Mouse (Mus musculus) retina, embryonic 14.5 days (tissue): ENCODE data around the gene Fbxo44.
A peak's percentile ranks its signal among the peaks of the same experiment; 100 is the strongest.
"Not testable (repeated sequence)": the region's sequence is repeated elsewhere in the genome, so short reads cannot be mapped to it uniquely, and the experiment has no call there.

Experiments
- DNase-seq: peaks from one replicate; pipeline ENCODE4 v3.0.0-alpha.2; 2015; ENCODE audit warnings: low spot score

Gene Fbxo44

GRCm38 (mm10) chr4:148160436-148161390 lies at the start of gene Fbxo44, which contains the start of gene Fbxo2:
Fbxo44 (minus strand) TSS chr4:148160482.
Fbxo2 (plus strand) TSS chr4:148160621.
- peak; percentile 60 for DNase-seq

DNA sequence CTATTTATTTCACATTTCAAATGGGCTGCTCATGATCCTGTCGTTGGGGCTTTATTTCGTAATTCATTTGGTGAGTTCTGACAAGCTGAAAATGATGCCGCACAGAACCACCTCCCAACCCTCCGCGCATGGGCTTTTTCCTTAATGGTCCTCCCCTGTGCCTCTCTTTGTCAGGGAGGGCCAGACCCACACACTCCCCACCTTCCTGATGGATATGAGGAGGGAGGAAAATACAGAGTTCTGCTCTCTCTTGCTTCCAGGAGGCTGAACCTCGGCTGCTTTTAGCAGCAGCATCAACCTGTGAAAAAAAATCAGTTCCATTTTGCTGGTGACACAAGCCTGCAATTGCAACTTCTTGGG lies 44.6 kb upstream of the Fbxo44 start:
- no peak for DNase-seq

GRCm38 (mm10) chr4:148204061-148204872 lies 44.0 kb upstream of the Fbxo44 start:
- DNase-seq = no peak

DNA sequence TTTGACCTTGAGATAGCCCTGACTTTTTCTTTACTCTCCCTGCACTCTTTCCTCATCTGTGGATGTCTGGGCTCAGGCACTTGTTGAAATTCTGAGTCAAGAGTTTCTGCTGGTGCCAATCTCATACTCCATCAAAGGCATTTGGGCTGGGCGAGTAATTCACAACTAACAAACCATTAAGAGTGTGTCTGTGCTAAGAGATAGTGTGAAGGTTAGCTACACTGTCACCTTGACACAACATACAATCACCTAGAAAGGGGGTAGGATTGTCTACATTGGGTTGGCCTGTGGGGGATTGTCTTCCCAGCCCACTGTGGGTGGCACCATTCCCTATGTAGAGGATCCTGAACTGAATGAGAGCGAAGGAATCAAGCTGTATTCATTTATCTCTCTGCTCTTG lies 43.3 kb upstream of the Fbxo44 start:
- DNase-seq = no peak

- DNase-seq = no peak
Measured at GRCm38 (mm10) chr4:148198721-148199120, 38.4 kb upstream of the Fbxo44 start.

- DNase-seq = no peak
Measured at GRCm38 (mm10) chr4:148194400-148194799, 34.1 kb upstream of the Fbxo44 start.

GRCm38 (mm10) chr4:148192707-148193245 lies 32.5 kb upstream of the Fbxo44 start:
- no peak for DNase-seq

- not testable (repeated sequence) for DNase-seq
Measured at GRCm38 (mm10) chr4:148188767-148189166, 28.5 kb upstream of the Fbxo44 start.

GRCm38 (mm10) chr4:148185819-148186218 lies 25.5 kb upstream of the Fbxo44 start:
- no peak for DNase-seq

DNA sequence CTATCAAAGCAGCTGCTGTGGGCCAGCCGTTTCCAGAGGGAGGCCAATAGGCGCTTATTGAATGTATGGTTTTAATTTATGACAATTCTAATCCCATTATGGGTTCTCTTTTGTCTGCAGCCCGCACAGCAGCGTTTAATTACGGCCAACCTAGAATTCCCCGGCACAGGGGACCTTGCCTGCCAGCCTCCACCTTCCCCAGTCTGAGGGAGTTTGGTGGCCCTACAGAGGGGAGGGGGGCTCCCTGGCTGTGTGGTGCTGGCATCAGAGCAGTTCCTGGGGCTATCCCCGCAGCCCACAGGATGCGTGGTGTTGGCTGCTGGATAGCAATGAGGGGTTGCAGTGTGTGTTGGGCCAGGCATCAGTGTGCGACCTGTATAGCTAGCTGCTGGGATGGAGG lies 24.3 kb upstream of the Fbxo44 start:
- DNase-seq = no peak

- peak; percentile 75 for DNase-seq
Measured at GRCm38 (mm10) chr4:148182363-148182762, 22.1 kb upstream of the Fbxo44 start.

DNA sequence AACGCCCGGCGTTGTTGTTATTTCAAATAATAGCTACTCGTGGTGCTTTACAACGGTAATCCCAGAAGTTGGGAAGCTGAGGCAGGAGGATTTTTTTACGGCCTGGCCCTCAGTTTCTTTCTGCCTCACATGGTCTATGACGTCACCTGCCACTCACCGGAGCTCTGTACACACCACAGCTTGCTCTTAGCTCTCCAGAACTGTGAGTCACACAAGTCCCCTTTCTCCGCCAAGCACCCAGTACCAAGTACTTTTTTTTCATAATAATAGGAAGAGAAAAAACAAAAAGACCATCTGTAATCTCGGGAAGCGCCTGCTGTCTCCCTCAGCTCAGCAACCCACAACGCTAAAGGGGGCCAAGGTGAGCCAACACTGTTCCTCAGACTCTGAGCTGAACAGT lies 21.2 kb upstream of the Fbxo44 start:
- DNase-seq = no peak

DNA sequence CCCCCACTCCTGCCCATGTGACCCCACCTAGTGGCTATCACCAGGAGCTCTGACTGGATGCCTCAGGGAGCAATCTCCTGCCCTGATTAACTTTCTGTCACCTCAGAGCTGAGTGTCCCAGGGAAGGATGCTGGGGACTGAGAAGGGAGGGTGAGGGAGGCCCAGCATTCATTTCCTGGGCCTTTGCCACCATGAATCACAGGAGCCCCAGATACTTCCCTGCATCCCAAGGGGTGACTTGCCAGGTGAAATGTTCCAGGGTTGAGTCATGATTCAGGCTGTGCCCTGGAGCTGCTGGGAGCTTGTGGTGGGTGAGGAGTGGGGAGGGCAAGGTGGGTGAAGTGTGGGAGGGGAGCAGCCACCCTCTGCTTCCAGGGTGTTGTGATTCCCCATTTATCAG lies 17.4 kb upstream of the Fbxo44 start:
- DNase-seq = no peak

GRCm38 (mm10) chr4:148176603-148177002 lies 16.3 kb upstream of the Fbxo44 start:
- not testable (repeated sequence) for DNase-seq

- DNase-seq = no peak
Measured at GRCm38 (mm10) chr4:148174495-148174862, 14.2 kb upstream of the Fbxo44 start.

DNA sequence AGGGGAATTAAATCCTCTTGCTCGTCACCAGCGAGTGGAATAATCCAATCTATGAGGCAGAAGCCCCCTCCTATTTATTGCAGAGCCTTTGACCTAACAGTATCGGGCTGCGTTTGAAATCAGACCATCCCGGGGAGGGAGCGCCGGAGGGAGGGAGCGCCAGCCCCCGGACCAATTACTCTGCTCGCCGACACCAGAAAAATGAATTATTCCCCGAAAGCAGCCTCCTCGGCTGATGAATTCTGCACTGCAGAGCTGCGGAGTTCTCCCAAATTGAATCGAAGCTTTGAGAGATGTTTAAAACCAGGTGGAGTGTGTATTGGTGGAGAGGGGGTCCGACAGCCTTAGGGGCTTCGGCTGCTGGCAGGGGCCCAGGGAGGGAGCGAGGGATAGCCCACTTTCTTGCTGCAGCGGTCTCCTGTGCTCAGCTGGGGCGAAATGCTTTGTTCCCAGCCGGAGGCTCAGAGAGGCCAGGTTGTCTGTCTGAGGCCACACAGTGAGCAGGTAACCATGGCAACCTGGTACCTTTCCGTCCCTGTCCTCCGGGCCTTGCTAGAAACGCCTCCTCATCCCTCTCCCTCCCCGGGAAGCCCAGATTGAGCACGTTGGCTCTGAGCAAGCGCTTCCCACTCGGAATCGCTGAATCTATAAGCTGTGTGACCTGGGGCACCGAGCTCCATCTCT lies 13.7 kb upstream of the Fbxo44 start:
- peak; percentile 62 for DNase-seq

GRCm38 (mm10) chr4:148171261-148171660 lies 11.0 kb upstream of the Fbxo44 start:
- DNase-seq = peak; percentile 59

DNA sequence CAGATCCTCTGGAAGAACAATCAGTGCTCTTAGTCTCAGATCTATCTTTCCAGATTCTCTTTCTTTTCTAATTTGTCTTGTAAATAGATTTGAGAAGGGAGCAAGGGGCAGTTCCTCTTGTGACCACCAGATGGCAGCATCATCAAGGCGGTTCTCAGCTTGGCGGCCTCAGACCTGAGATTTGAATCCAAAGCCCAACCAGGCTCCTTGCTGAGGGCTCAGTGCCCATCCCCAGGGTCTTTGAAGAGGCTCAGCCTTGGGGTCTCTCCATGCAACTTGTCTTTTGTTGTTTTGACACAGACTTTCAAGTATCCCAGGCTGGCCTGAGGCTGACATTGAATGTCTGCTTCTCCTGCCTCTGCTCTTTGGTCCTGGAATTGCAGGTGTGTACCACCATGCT lies 10.6 kb upstream of the Fbxo44 start:
- peak; percentile 88 for DNase-seq

GRCm38 (mm10) chr4:148169586-148169985 lies 9.3 kb upstream of the Fbxo44 start:
- DNase-seq = peak; percentile 25

DNA sequence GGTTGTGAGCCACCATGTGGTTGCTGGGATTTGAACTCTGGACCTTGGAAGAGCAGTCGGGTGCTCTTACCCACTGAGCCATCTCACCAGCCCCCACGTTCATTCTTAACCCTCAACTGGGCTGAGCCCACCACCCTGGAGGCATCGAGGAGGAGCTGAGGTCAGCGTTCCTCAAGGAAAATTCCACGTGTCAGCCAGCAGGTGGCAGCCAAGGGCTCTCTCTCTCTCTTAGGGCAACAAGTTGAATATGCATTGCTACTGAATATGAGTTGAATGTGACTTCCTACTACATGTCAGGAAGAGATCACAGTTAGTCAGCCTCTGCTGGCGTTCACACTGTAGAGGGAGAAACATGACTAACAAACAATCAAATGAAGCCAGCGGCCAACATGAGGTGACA lies 8.0 kb upstream of the Fbxo44 start:
- peak; percentile 85 for DNase-seq

DNA sequence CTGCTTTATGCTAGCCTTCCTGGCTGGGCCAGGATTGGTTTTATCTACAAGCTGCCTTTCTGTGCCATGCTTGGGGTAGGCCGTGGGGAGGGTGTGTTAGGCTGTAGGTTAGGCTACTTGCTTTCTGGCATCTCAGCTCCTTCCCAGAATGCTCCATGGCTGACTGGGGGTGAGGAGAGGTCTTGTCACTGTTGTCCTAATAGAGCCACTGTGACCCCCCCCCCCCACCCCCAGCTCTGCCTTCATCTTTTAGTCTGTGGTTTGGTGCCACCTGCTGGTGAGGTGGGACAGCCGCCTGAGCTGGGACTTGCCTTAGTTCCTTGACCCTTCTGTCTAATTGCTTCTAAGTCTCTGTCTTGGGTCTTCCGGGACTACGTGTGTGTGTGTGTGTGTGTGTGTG lies 6.7 kb upstream of the Fbxo44 start:
- DNase-seq = peak; percentile 79

GRCm38 (mm10) chr4:148166431-148166830 lies 6.1 kb upstream of the Fbxo44 start:
- DNase-seq = peak; percentile 37
